Mouse (Mus musculus): ENCODE data around the gene Nell2.

Nell2 gene

DNA sequence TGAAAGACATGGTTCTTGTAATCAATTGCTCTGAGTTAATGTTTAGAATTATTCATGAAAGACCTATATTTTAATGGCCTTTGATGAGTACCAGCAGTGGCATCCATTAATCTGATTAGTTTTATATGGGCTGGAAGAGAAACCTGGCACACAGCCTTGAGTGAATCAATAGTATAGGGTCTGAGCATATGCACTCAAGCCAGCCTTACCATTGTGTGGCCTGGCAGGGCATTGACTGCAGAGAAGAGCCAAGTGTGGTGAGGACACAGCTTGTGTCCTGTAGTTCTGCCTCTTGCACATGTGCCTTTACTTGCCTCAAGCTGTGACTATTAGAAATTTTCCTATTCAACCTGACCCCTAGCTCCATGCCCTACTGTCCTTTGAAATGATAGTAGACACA is 426.8 kb downstream of the Nell2 start:
- no peak for DNase-seq (ENCODE audit: low read depth, low spot score)

DNA sequence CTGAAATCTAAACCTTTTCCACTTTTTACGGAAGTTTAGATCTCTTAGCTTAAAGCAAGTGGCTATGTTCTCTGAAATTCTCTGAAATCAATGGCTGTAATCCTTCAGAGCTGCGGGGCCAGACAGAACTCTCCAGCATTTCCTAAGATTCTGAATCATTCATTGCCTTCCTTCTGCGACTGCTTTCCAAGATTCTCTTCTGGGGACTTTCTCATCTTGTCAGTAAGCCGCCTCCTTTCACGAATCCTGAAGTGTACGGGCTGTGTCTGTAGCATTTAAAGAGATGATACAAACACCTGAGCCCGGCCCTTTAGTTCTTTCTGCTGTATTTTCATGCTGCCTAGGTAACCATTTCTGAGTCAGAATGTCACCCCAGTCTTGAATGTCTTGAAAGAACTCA is 428.2 kb downstream of the Nell2 start:
- DNase-seq (ENCODE audit: low read depth, low spot score), result no peak

GRCm38 (mm10) chr15:95085962-95086361 is 442.4 kb downstream of the Nell2 start:
- DNase-seq (ENCODE audit: low read depth, low spot score), result no peak

DNA sequence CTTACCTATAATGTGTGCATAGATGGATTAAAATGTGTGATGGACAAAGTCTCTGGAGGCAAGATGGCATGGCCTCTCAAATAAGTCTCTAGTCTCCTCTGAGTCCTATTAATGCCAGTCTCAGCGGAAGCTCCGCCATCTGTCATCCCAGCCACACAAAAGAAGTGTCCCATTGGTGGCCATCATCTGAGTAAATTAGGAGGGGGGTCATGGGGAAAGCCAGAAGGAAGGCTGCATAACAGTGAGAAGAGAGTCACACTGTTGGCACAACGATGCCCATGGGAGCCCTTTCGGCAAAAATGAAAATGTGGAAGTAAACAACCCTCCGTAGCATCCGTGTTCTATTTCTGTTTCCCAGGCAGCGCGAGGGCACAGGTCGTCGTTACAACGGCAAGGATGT is 446.7 kb downstream of the Nell2 start:
- no peak for DNase-seq (ENCODE audit: low read depth, low spot score)

DNA sequence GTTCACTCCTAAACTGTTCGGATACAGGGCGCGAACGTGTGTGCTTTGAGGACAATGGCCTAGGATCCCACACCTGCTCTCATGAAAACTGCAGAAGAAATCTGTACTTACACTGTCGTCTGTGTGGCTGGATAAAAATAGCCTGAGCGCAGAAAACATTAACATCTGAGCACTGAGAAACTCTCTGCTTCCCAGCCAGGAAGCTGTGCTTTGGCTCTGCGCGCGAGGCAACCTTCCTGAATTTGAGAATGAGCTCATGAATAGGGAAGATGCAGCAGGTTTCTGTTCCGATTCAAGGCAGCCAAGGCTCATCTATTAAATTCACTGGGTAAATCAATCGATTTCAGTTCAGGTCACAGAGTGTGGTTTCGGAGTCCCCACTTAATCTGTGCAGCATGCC is 453.0 kb downstream of the Nell2 start:
- peak; percentile 37 for DNase-seq (ENCODE audit: low read depth, low spot score)

DNA sequence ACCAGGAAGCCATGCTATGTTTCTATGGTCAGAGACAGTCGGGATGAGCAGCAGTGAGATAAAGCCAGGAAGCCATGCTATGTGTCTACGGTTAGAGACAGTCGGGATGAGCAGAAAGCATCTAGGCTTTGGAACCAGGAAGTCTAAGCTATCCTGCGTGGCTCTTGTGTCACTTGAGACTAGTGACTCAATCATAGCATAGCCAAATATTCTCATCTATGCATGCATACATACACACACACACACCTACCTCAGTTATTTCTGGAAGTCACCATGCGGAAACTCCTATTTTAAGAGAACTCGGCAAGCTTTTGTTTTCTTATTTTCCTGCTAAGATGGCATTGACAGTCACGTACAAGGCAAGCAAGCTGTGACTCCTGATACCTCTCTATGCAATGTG is 457.5 kb downstream of the Nell2 start:
- no peak for DNase-seq (ENCODE audit: low read depth, low spot score)

- no peak for DNase-seq (ENCODE audit: low read depth, low spot score)
Observed at GRCm38 (mm10) chr15:95068799-95069198, 459.6 kb downstream of the Nell2 start.

DNA sequence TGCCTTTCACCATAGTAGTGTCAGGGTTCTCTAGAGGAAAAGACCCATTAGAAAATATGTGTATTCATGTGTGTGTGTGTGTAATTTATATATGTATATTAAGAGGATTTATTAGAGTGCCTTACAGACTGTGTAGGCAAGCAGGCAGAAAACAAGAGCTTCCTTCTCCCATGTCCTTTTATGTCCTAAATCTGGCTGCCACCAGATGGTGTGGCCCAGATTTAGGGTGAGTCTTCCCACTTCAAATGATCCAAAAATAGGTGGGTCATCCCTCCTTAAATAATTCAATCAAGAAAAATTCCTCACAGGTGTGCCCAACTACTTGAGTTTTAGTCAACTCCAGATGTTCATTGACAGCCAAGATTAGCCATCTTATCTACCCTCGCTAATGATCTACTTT is 460.3 kb downstream of the Nell2 start:
- no peak for DNase-seq (ENCODE audit: low read depth, low spot score)

DNA sequence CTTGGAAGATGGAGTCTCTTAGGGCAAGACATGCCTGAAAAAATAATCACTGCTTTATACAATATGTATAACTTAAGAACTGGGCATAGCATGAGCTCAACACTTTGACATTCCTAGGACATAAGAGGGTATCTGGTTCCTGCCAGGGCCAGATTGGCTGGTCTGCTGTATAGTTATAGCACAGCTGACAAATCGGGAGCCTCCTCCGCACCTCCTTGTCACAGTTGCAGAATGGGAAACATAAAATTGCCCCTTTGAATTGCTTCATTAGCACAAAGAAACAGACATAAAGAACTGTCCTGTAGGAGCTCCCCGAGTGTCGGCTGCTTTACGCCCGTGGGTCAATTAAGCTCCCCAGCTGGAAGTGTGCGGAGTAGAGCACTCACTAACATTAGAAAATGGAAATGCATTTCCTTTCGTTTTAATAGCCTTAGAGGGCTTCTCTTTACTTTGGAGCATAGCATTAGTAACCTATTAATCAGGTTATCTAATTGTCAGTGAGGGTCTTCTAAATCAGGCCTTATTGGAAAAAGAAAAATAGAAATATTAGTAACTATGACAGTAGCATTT is 473.2 kb downstream of the Nell2 start:
- no peak for DNase-seq (ENCODE audit: low read depth, low spot score)

- DNase-seq (ENCODE audit: low read depth, low spot score), result no peak
Observed at GRCm38 (mm10) chr15:95049171-95049729, 479.1 kb downstream of the Nell2 start.

GRCm38 (mm10) chr15:95047486-95047885 is 480.9 kb downstream of the Nell2 start:
- DNase-seq (ENCODE audit: low read depth, low spot score), result no peak

- peak; percentile 39 for DNase-seq (ENCODE audit: low read depth, low spot score)
Observed at GRCm38 (mm10) chr15:95044011-95044410, 484.3 kb downstream of the Nell2 start.

DNA sequence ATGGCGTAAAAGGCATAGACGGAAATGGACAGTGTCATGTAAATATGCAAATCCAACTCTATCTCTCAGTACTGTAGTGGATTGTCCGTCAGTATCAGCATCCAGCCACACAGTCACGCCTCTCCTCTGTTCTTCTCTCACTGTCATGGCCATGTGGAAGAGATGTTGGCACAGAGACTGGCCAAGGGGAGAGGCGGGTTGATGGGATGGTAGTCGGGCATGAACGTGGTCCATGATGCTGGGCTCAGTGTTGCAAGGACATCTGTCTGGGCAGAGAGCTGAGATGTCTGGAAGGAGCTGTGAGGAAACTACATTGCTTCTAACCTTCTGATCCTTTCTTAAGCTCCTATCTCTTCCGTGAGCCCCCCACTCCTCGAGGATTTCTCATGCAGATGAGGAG is 485.9 kb downstream of the Nell2 start:
- no peak for DNase-seq (ENCODE audit: low read depth, low spot score)

GRCm38 (mm10) chr15:95029487-95029875 is 498.9 kb downstream of the Nell2 start:
- no peak for DNase-seq (ENCODE audit: low read depth, low spot score)

DNA sequence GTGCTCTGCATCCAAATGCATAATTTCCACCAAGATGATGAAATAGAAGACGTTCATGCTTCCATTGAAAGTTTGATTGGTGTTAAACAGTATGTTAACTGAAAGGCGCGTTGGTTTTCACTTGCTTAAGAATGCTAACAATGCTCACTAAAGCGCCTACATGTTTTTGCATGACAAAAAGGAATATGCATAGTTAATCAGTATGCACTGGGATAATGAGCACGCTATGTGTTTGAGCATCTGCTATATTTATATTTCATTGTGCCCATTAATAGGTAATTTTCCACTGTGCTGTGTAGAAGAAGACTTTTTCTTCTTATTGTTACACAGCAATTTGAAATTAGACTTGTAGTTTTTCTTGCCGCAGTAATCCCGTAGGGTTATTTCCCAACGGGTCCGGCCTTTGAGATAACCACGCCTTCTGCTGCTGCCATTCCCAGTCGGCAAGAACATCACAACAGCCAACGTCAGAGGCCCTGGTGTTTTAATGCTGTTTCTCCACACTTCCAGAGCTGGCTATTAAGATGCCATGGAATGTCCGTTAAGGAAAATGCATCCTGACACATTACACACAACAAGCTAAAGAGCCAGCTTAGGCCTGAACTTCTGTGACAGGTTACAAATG is 499.4 kb downstream of the Nell2 start:
- no peak for DNase-seq (ENCODE audit: low read depth, low spot score)

Measured in brain, embryonic 18.5 days (tissue).